Mouse (Mus musculus) layer of hippocampus, adult 8-10 months (tissue): ENCODE data around the gene B3gntl1. TPM values are rescaled to one million over a fixed set of nuclear protein-coding genes. Genes with fewer than 3 reads are reported as not detected.
A peak's percentile ranks its signal among the peaks of the same experiment; 100 is the strongest.

ENCODE experiments used
- DNase-seq, 2 experiments: peaks; one replicate each; pipeline ENCODE4 v3.0.0; 2022; ENCODE audit warnings: low spot score in 2 of 2
- total RNA-seq, 4 experiments: library from RNA; stranded (reverse); gene quantifications; 2 replicates each; pipeline ENCODE4 v1.2.4; 2022

Gene B3gntl1
- total RNA-seq, 4 experiments from 2014 or later = 6.8 to 8.4 (median 7.9) TPM

- DNase-seq = peak in 1 of 2 experiments; percentile 44
Observed at GRCm38 (mm10) chr11:121649900-121650299, 23.1 kb downstream of the B3gntl1 start.

DNA sequence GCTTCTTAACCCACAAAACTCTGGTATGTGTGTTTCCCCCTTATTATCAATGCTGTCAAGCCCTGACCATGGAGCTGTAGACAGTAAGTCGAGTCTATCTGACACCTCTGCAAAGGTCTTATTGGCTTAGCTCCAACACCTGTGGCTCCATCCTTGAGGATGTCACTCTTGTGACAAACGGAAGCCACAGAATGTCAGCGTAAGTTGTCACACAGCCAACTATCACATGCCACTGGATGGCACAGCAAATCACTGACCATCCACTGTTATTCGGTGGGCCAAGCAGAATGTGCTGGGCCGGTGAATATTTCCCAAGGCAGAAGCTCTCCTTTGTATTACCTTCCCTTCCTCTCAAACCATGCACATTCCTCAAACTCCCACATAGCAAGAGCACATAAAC lies 24.8 kb downstream of the B3gntl1 start:
- DNase-seq = no peak

GRCm38 (mm10) chr11:121647321-121647720 lies 25.6 kb downstream of the B3gntl1 start:
- no peak for DNase-seq

- no peak for DNase-seq
Observed at GRCm38 (mm10) chr11:121645394-121645793, 27.6 kb downstream of the B3gntl1 start.

DNA sequence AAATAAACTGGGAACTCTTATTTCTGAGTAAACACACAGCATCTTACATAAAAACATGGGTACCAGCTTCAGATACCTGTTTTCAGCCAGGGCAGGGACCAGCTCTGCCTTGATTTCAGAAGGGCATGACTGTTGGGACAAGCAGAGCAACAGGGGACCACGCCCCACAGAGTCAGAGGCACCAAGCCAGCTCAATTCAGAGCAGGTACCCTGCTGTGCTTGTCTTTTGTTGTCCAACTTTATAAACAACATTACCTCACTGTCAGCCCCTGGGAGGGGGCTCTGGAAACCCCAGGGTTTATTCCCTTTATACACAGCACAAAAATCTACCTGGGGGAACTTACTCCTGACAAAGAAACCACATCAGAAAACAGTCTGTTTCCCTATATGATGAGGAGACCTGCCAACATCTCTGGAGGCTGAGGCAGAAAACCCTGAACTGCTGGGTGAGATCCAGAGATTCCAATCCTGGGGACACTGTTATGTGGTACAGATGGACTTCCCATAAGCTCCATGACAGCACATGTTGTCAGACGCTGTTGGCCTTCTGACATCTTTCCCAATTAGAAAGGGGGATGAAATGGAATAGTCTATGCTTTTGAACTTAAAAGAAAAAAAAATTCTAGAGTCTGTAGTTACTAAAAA lies 31.3 kb downstream of the B3gntl1 start:
- no peak for DNase-seq

DNA sequence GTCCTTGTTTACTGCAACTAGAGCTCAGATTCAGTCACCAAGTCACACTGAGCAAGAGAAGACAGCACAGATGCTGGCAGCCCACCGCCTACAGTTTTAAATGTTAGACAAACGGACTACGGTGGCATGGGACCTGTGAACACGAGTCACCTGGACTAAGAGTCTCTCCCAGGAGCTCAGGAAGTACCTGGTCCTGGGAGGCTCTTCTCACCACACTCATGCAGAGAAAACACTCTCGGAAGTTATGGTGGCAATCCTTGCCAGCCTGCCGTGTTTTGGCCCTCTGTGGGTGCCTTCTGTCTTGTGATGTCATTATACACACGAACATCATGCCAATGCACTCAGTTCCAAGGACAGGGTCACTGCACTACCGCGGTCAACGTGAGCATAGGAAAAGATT lies 36.3 kb downstream of the B3gntl1 start:
- DNase-seq = no peak

DNA sequence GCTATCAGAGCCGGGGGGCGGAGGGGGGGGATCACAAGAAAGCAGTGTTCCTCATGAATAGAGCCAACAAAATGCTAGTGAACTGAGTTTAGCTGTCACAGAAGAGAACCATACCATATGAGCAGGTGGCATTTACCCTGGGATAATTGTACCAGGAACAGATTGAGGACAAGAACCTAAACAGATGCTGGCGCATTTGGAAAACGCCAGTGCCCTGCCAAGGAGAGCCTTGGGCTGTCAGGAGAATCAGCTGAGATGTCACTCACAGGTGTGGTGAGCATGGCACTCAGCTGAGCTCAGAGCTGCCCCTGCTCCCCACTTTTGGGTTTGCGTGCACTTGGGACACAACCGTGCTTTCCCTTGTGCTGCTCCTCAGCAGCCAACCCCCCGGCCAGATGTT lies 41.5 kb downstream of the B3gntl1 start:
- no peak for DNase-seq

- DNase-seq = no peak
Observed at GRCm38 (mm10) chr11:121630406-121630805, 42.5 kb downstream of the B3gntl1 start.

GRCm38 (mm10) chr11:121629529-121629928 lies 43.4 kb downstream of the B3gntl1 start:
- DNase-seq = no peak

DNA sequence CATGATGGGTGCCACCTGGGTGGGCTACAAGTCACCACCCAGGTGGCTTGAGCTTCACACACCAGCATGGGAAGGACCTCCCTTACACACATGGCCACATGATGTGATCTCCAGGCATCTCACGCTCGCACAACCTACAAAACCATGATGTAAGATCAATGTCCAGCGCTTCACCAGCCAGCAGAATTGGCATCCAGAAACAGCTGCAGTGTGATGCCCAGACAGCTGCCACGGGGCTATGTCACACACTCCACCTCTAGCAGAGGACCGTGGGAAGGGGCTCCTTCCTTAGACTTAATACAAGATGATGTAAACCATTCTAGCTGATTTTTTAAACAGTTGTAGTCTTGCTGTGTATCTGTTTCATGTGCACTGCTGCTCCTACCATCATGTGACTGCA lies 45.4 kb downstream of the B3gntl1 start:
- DNase-seq = no peak

- DNase-seq = no peak
Observed at GRCm38 (mm10) chr11:121625007-121625406, 47.9 kb downstream of the B3gntl1 start.

DNA sequence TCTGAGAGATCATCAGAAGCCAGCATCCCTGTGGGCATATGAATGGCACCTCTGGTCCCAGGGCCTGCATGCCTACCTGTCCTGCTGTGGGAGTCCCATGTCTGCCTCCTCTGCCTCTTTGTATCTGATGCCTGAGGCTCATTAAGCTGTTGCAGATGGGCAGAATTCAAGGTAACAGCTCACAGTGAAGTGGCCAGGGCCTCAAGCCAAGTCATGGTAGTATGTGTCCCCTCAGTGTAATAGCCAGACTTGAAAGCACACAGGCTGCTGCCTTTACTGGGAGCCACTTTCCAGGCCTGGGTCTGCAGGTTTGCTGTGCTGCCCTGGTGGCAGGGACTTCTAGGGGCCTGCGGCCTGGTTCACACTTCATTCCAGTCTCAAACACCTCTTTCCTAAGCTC lies 55.6 kb downstream of the B3gntl1 start:
- DNase-seq = no peak

DNA sequence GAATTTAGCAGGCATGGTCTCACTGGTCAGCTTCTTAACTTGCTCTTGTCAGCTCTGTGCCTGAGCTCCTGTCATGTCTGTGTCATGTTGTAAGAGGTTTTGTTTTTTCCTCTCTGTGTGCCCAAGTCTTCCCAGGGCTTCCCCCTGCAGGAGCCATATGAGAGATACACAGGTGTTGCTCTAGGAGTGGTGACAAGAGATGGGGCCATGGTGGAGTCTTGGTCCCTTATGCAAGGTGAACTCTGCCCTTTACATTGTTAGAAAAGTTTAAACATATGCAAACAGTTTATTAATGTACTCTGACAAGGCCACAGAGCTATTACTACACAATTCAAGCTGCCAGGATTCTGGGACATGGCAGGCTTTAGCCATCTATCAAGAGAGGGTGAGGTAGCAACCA lies 56.5 kb downstream of the B3gntl1 start:
- DNase-seq = no peak

DNA sequence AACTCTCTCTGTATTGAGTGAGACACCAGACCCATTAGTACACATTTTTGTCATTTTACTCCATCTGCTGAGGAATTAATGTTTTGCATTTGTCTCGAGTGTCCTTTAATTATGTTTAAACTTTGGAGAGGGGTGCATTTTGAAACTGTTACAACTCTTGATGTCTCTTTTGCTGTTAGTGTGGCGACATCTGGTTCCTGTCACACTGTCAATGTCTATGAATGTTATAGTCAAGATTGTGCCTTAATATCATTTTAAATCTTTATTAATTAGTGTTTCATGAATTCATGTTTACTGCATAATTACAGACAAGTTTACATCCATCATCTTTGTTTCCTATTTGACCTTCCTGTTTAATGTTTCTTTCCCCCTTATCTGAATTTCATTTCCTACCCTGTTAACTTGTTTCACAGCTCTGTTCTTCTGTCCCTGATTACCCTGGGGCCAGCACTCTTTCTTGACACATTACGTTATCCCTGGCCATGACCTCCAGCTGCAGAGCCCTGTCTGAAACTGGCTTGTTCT lies 56.9 kb downstream of the B3gntl1 start:
- no peak for DNase-seq

DNA sequence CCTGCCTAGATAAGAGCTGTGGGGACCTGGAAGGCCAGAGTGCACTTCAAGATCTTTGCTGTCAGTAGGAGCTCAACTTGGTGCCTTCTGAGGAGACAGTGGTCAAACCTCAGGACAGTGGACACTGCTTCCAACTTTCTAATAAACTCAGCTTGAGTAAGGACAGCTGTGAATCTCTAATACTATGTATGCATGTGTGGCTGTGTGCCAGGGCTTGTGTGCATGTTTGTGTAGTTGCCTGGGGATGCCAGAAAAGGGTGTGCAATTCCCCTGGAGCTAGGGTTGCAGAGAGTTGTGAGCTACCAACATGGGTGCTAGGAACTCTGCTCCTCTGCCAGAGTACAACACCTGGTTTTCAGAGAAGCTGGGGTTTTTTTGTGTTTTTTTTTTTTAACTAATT lies 62.0 kb downstream of the B3gntl1 start:
- no peak for DNase-seq

DNA sequence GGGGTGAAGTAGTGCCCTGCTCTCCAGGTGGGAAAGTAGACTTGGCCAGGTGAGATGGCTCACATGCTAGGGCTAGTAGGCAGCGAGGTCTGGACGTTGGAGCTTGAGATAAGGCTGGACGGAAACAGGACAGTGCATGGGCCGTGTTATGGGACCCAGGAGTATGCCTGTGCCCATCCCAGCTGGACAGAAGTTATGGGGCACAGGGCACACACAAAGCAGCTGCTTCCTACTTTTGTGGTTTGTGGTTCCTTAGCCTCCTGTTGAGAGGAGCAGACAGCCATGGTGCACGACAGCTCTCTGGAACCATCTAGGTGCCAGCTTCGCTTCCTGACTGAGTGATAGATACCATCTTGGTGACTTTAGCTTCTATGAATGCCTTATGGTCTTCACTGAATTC lies 67.3 kb downstream of the B3gntl1 start:
- DNase-seq = no peak

- DNase-seq = no peak
Observed at GRCm38 (mm10) chr11:121601422-121601821, 71.5 kb downstream of the B3gntl1 start.

DNA sequence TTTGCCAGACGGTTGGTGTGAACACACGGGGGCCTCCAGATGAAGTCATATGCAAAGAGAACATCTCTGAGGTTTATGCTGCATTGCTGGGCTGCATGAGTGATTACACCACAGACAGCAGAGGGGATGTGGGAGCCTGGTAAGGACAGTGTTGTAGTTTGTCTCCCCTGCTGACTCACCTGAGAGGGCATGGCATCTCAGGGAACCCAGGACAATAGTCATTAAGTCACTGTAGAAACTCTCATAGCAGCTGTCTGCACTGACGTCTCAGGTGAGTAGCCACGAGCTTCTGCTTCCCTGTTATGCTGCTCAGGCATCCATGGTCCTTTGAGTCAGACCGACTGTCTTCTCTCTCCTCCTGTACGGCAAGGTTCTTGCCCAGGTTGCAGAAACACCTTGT lies 75.7 kb downstream of the B3gntl1 start:
- DNase-seq = no peak

- no peak for DNase-seq
Observed at GRCm38 (mm10) chr11:121581856-121582255, 91.1 kb downstream of the B3gntl1 start.
